Mouse (Mus musculus) urinary bladder, adult 18-20 months (tissue): ENCODE data around the gene Rpe.
"Not testable (repeated sequence)": the region's sequence is repeated elsewhere in the genome, so short reads cannot be mapped to it uniquely, and the experiment has no call there.

Experiments used
- DNase-seq, 2 experiments: peaks; one replicate each; pipeline ENCODE4 v3.0.0; 2022; ENCODE audit warnings: low spot score in 2 of 2, mixed read lengths in 2 of 2

Rpe gene

GRCm38 (mm10) chr1:66700693-66701575, at the start of gene Rpe:
Gene Rpe, plus strand, starts transcription at chr1:66700831.
- peak; percentile 83 to 86 for DNase-seq

DNA sequence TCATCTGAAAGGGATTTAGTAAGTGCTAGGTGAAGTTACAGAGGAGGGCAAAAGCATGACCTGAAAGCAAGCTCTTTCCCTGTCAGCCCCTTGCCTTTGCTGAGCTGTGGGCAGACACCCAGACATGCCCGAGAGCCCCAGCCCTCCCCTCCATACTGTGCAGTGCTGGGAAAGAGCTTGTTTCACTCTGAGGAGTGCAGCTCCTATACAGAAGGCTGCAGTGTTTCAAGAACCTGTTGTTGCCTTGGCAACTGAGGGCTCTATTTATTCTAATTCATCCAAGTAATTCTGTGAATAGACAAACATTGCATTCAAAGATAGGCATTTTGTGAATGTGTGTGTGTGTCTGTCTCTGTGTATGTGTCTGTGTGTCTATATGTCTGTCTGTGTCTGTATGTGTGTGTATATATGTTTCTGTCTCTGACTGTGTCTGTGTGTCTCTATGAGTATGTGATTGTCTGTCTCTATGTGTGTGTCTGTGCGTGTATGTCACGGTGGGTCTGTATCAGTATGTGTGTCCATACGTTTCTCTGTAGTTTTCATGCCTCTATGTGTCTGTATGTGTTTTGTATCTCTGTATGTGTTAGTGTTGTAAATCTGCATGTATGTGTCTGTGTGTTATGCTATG, 45.4 kb upstream of the Rpe start:
- no peak for DNase-seq

GRCm38 (mm10) chr1:66655747-66656119, 44.9 kb upstream of the Rpe start:
- no peak for DNase-seq

- no peak for DNase-seq
Measured at GRCm38 (mm10) chr1:66671475-66671874, 29.2 kb upstream of the Rpe start.

DNA sequence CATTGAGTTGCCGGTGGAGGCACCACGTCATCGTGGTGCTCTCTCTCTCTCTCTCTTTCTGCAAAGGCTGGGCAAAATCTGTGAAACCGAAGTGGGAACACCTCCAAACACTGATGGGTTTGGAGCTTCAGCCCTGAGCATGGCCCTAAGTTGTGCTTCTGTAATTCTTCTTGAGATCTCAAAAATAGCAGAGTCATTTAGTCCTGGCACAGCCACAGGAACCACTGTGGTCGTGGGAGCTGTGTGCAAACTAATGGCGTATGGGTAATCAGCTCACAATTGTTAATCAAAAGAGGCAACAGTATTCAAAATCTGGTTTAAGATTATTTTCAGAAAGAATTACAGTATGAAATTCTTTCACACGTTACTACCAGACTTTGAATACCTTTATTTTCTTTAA, 27.8 kb upstream of the Rpe start:
- DNase-seq = no peak

DNA sequence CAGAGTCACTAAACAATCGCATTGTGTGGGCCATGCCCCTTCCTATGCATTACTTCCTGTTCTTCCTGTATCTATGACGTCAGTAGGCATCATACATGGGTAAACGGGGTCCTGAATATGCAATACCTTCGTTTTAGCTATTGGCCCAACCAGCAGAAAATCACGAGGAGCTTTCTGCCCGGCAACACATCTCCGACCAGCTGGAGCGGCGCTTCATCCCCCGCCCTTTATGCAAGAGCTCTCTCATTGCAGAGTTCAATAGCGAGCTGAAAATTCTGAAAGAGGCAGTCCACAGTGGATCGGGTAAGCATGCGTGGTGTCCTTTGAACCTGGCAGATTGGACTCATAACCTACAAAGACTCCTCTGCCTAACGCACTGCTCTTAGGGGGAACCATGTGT, 22.7 kb upstream of the Rpe start:
- DNase-seq = no peak

DNA sequence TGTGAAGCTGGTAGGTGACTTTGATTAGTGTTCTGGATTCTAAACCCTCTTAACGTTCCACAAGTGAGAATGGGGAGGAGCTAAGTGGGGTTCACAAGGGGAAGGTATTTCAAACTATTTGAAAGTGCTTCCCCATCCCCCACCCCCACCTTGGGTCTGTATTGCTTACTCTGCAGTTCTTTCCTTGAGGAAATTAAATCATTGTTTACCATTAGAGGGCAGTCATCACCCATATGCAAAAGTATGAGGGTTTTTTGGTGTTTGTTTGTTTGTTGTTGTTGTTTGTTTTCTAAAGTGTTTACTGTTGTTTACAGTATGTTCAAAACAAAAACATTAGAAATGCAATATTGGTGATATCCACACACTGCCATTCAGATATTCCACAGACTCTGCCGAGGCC, 22.0 kb upstream of the Rpe start:
- DNase-seq = no peak

DNA sequence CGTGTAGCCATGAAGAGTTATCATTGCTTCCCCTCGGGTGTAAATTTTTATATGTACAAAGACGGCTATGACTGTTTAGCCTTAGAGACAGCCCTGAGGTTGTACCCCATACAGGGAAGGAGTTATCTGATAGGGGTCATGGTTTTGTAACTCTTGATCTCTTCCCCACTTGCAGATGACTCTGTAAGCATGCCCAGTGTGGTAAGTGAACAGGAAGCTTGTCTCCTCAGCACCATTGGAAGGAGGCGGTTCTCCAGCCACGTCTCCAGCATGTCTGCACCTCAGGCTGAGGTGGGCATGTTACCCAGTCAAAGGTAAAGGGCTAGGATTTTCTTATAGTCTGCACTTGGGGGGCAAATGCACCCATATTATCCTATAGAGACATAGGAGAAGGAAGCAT, 17.7 kb upstream of the Rpe start:
- DNase-seq = no peak

GRCm38 (mm10) chr1:66691772-66692171, 8.9 kb upstream of the Rpe start:
- DNase-seq = no peak

GRCm38 (mm10) chr1:66692308-66692707, 8.3 kb upstream of the Rpe start:
- DNase-seq = no peak

DNA sequence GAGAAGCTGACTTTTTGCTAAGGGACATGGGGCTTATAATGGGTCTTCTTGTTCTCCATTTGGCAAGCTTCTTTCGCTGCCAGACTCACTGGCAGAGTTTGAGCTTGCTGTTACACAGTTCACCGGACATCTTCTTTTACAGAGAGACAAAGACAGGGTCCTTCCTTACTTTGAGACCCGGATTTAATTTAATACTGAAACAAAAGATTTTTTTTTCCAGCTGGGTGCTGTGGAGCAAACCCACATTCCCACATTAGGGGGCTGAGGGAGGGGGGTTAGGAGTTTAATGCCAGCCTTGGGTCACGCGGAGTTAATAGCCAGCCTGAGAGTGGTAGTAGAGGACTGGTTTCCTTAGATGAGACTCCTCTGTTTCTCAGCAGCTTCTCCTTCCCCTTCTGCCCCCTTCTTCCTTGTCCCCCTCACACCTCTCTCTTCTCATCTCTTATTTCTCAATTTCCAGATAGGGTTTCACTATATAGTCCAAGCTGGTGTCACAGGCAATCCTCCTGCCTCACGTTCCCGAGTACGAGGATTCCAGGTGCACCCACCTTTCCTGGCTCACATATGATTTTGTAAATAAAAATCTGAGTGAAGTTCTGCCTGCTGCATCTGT, 7.7 kb upstream of the Rpe start:
- no peak for DNase-seq

DNA sequence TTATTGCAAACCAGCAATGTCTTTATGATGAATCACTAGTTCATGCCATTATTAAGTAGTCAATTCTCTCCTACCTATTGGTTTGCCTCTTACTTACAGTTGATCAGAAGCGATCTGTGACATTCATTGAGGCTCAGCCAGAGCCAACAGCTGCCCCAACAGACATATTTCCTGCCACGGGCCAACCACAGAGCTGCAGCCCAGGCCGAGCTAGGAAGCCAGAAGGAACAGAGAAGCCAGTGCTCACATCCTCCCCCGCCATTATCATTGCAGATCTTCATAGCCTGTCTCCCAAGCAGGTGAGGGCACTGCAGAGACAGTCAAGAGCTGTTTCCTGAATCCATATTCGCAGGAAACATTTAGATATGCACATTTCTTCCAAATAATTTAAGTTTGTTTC, 6.4 kb upstream of the Rpe start:
- no peak for DNase-seq

DNA sequence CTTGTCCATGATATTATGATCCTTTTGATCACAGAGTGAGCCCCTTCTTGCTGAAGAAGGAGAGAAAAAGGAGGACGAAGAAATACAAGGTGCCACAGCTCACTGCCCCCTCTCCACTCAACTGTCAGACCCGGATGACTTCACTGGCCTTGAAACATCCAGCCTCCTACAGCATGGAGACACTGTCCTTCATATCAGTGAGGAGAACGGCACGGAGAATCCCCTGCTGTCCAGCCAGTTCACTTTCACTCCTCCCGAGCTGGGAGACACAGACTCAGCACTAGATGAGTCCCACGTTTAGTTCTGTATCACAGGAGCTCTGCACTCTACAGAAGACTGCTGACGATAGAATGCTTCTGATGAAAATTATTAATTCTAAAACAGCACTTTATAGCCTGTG, 5.3 kb upstream of the Rpe start:
- DNase-seq = no peak

DNA sequence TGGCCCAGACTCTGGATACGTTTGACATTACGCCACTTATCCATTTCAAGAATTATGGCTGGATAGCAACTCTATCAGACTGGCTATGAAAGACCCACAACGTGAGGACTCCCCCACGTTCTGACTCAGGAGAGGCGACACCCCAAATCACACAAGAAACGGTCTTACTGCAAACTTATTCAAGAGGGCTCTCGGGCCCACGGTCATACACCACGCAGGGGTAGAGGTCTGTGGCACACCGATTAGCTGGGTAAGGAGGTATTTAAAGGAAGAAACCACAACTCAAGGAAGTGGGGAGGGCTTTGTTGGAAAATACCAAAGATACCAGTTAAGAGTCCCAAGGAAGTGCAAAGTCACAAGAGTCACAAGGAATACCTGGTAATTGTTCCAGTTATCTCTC, 1.0 kb upstream of the Rpe start:
- not testable (repeated sequence) for DNase-seq

DNA sequence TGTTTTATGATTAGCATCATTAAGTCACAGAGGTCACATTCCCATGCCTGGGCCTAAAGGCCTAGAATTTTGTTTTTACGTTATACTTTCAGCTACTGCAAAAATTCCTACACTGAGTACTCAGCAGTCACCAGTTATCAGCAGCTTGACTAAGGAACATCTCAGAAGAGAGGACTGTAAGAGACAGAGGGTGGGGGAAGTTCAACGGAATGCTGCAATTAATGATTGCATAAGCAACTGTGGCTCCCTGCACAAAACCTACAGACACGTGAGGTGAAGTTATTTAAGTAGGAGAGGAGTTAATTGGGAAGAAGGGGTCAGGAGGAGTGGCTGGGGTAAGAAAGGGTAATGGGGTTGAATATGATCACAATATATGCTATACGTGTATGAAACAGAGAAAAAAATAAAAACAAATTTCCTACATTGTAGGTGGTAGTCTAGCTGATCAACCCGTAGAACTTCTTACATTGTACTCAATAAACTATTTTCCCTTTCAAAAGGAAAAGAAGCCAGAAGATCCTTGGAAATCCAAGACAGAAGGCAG, 410 bp upstream of the Rpe start:
- DNase-seq = no peak

DNA sequence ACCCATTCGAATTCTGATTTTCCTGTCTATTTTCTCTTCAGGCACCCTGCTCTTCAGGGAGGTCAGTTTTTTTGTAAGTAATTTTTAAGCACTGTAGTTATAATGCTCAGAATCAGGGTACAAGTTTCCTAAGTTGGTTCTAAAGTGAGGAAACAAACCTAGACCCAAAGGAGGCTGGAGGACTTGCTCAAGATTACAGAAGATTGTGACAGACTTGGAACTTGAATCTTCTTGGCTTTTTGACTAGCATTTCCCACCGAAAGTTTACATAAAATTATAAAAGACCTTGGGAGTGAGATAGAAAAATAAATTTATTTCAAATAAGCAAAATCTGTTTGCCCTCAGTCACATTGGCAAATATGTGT, 927 bp downstream of the Rpe start:
- DNase-seq = no peak

DNA sequence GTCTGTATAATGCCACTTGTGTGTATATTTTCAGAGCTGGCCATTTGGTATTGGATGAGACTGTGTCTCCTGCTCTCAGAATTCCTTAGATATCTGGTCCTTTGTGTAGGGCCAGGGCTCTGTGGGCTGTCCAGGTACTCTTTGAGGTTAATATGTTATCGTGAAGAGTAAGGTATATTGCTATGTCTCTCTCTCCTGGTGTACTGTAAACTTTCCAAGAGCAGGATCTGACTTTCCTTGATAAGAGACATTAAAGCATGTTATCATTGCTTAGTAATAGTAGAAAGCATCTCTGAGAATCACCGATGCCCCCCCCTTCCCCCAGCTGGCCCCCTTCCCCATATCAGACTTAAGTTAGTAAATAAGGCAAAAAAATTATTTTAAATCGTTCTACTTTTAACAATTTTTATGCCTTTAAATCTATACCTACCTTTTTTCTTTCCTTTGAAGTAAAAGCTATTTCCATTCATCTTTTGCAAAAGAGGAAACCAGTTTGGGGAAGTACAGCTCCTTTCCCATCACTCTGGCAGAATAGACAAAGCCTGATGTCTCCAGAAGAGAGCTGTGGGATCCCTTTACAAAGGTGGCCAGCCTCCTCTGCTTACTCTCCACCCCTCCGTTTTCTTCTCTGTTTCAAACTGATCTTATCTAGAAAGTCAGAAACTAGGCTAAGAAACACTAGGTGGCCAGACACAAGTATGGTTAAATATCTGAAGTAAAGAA, 2.2 kb downstream of the Rpe start:
- no peak for DNase-seq

GRCm38 (mm10) chr1:66704523-66704922, 3.9 kb downstream of the Rpe start:
- no peak for DNase-seq

DNA sequence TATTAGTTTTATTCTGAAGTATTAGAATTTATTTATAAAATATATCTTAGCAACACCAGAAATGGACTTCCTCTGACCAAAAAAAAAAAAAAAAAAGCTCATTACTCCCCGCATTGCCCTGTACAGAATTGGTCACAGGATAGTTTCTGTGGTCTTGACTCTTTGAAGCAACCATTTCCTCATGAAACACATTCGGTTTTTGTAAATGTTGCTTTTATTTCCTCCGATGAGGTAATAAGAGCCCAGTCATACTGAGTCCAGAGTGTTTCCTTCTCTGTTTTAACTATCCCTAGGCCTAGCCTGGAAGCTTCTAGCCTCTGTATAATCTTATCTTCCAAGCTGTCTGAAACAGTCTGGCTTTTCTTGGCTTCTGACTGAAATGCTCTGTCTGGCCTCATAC, 12.2 kb downstream of the Rpe start:
- DNase-seq = no peak

- no peak for DNase-seq
Measured at GRCm38 (mm10) chr1:66730581-66730980, 29.9 kb downstream of the Rpe start.

DNA sequence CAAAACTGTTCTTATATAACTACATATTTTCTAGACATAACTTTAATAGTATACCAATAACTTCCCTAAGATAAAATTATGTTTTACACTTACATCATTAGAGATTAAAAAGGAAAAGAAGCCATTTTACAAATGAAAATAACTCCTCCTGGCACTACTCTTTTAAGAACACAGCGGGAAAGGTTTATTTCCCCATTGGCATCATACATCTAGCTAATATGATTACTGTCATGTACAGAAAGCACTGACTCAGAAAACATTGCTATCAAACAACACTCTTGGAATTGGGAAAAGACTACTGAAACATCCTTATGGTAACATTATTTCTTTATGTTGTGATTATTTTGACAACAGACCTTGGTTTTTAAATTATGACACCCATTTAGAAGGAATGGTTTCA, 68.1 kb downstream of the Rpe start:
- DNase-seq = no peak
